Mouse (Mus musculus): ENCODE measurements at regions not wholly inside any gene's neighbourhood (a gene's known extent, or its start where the extent isn't known, plus 50 kb on each side); places are given as distances from the start of the nearest gene placed in this dataset.

GRCm38 (mm10) chr3:147153998-147154397 lies 301.8 kb downstream of the Ttll7 start:
- Histone ChIP-seq H3K27ac (no peak overlapping the region), H3K9ac (no peak overlapping the region), H3K9me3 (ENCODE audit: control insufficient read depth, low read length) (no peaks in the 10 kb centered on the region), H3K4me3 (replicated peaks; ENCODE audit: low read length) (no peak overlapping the region), H3K36me3 (replicated peaks; ENCODE audit: control insufficient read depth, insufficient read depth) (no peaks in the 10 kb centered on the region), H3K4me2 (replicated peaks) (no peak overlapping the region), H3K27me3 (ENCODE audit: control insufficient read depth, insufficient read depth, low read length) (no peaks in the 10 kb centered on the region), H3K4me1 (replicated peaks; ENCODE audit: control insufficient read depth, insufficient read depth, low read length) (no peaks in the 10 kb centered on the region)
- ATAC-seq (ENCODE audit: low FRiP score) (no peak), DNase-seq (ENCODE audit: low spot score) (no peak)
- 64% methylated on average over 2 of the region's 2 CpGs for WGBS

GRCm38 (mm10) chr3:147163126-147163525 lies 311.0 kb downstream of the Ttll7 start:
- Histone ChIP-seq H3K4me2 (replicated peaks) (no peak overlapping the region), H3K9me3 (ENCODE audit: control insufficient read depth, low read length) (no peaks in the 10 kb centered on the region), H3K27me3 (ENCODE audit: control insufficient read depth, insufficient read depth, low read length) (no peaks in the 10 kb centered on the region), H3K9ac (no peak overlapping the region), H3K36me3 (replicated peaks; ENCODE audit: control insufficient read depth, insufficient read depth) (no peaks in the 10 kb centered on the region), H3K27ac (peak overlapping the region; percentile 64), H3K4me3 (replicated peaks; ENCODE audit: low read length) (no peak overlapping the region), H3K4me1 (replicated peaks; ENCODE audit: control insufficient read depth, insufficient read depth, low read length) (peaks cover 5% of the 10 kb centered on the region; the same call in 1 of the 2 replicates)
- ATAC-seq (ENCODE audit: low FRiP score) = no peak
- DNase-seq (ENCODE audit: low spot score) = no peak
- 89% methylated on average over 10 of the region's 10 CpGs for WGBS

DNA sequence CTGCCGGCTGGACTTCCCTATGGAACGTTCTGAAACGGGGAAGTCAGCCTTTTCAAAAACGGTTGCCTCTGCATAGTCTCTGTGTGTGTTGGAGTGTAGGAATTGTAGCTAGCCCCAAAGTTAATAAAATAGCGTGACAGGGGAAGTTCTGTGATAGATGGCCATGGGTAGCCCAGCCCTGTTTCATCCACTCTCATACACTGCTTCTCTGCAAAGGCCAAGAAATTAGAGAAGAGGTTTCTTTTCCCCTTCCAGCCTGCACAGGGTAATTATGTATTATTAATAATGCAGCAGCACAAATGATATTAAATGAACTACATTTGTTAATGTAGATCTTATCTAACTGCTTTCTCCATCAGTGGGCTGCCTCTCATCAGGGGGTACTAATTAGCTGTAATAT lies 311.4 kb downstream of the Ttll7 start:
- Histone ChIP-seq H3K9me3 (ENCODE audit: control insufficient read depth, low read length) (no peaks in the 10 kb centered on the region), H3K36me3 (replicated peaks; ENCODE audit: control insufficient read depth, insufficient read depth) (no peaks in the 10 kb centered on the region), H3K9ac (no peak overlapping the region), H3K27me3 (ENCODE audit: control insufficient read depth, insufficient read depth, low read length) (no peaks in the 10 kb centered on the region), H3K4me2 (replicated peaks) (no peak overlapping the region), H3K4me1 (replicated peaks; ENCODE audit: control insufficient read depth, insufficient read depth, low read length) (peaks cover 5% of the 10 kb centered on the region; the same call in 1 of the 2 replicates), H3K27ac (0 out of 2 replicates have a peak overlapping the region, but pooled peaks have one; percentile 64), H3K4me3 (replicated peaks; ENCODE audit: low read length) (no peak overlapping the region)
- ATAC-seq (ENCODE audit: low FRiP score) (peak; percentile 65; the same call in 1 of the 2 replicates), DNase-seq (ENCODE audit: low spot score) (no peak)
- 77% methylated on average over 5 of the region's 5 CpGs for WGBS

GRCm38 (mm10) chr3:147164931-147165330 lies 312.8 kb downstream of the Ttll7 start:
- H3K9me3 ChIP-seq (ENCODE audit: control insufficient read depth, low read length) = no peaks in the 10 kb centered on the region
- H3K27me3 ChIP-seq (ENCODE audit: control insufficient read depth, insufficient read depth, low read length) = no peaks in the 10 kb centered on the region
- no peak overlapping the region for H3K4me3 ChIP-seq (replicated peaks; ENCODE audit: low read length)
- 89% methylated on average over 6 of the region's 6 CpGs for WGBS
- no peak for DNase-seq (ENCODE audit: low spot score)
- H3K27ac ChIP-seq = no peak overlapping the region
- peaks cover 5% of the 10 kb centered on the region; the same call in 1 of the 2 replicates for H3K4me1 ChIP-seq (replicated peaks; ENCODE audit: control insufficient read depth, insufficient read depth, low read length)
- no peak for ATAC-seq (ENCODE audit: low FRiP score)
- H3K36me3 ChIP-seq (replicated peaks; ENCODE audit: control insufficient read depth, insufficient read depth) = no peaks in the 10 kb centered on the region
- H3K4me2 ChIP-seq (replicated peaks) = no peak overlapping the region
- no peak overlapping the region for H3K9ac ChIP-seq

GRCm38 (mm10) chr3:147166555-147166954 lies 314.4 kb downstream of the Ttll7 start:
- DNase-seq (ENCODE audit: low spot score) (no peak), ATAC-seq (ENCODE audit: low FRiP score) (no peak)
- H3K4me1 ChIP-seq (replicated peaks; ENCODE audit: control insufficient read depth, insufficient read depth, low read length) = peaks cover 5% of the 10 kb centered on the region; the same call in 1 of the 2 replicates
- H3K4me3 ChIP-seq (replicated peaks; ENCODE audit: low read length) = no peak overlapping the region
- H3K9ac ChIP-seq = no peak overlapping the region
- 61% methylated on average over 5 of the region's 5 CpGs for WGBS
- H3K27me3 ChIP-seq (ENCODE audit: control insufficient read depth, insufficient read depth, low read length) = no peaks in the 10 kb centered on the region
- H3K9me3 ChIP-seq (ENCODE audit: control insufficient read depth, low read length) = no peaks in the 10 kb centered on the region
- H3K27ac ChIP-seq = no peak overlapping the region
- no peak overlapping the region for H3K4me2 ChIP-seq (replicated peaks)
- H3K36me3 ChIP-seq (replicated peaks; ENCODE audit: control insufficient read depth, insufficient read depth) = no peaks in the 10 kb centered on the region

- Histone ChIP-seq H3K36me3 (replicated peaks; ENCODE audit: control insufficient read depth, insufficient read depth) (no peaks in the 10 kb centered on the region), H3K4me3 (replicated peaks; ENCODE audit: low read length) (no peak overlapping the region), H3K9me3 (ENCODE audit: control insufficient read depth, low read length) (no peaks in the 10 kb centered on the region), H3K27ac (no peak overlapping the region), H3K4me2 (replicated peaks) (no peak overlapping the region), H3K27me3 (ENCODE audit: control insufficient read depth, insufficient read depth, low read length) (no peaks in the 10 kb centered on the region), H3K9ac (no peak overlapping the region), H3K4me1 (replicated peaks; ENCODE audit: control insufficient read depth, insufficient read depth, low read length) (peaks cover 5% of the 10 kb centered on the region; the same call in 1 of the 2 replicates)
- no peak for DNase-seq (ENCODE audit: low spot score)
- no peak for ATAC-seq (ENCODE audit: low FRiP score)
- WGBS = 89% methylated on average over 2 of the region's 2 CpGs
These were observed 317.0 kb downstream of the Ttll7 start for GRCm38 (mm10) chr3:147169215-147169614.

GRCm38 (mm10) chr3:147170106-147170505 lies 317.9 kb downstream of the Ttll7 start:
- H3K4me1 ChIP-seq (replicated peaks; ENCODE audit: control insufficient read depth, insufficient read depth, low read length) = peaks cover 5% of the 10 kb centered on the region; the same call in 1 of the 2 replicates
- no peaks in the 10 kb centered on the region for H3K36me3 ChIP-seq (replicated peaks; ENCODE audit: control insufficient read depth, insufficient read depth)
- H3K4me3 ChIP-seq (replicated peaks; ENCODE audit: low read length) = no peak overlapping the region
- no peak overlapping the region for H3K27ac ChIP-seq
- DNase-seq (ENCODE audit: low spot score) = no peak
- no peak for ATAC-seq (ENCODE audit: low FRiP score)
- H3K9me3 ChIP-seq (ENCODE audit: control insufficient read depth, low read length) = no peaks in the 10 kb centered on the region
- no peak overlapping the region for H3K4me2 ChIP-seq (replicated peaks)
- H3K9ac ChIP-seq = no peak overlapping the region
- WGBS = 76% methylated on average over 2 of the region's 2 CpGs
- H3K27me3 ChIP-seq (ENCODE audit: control insufficient read depth, insufficient read depth, low read length) = no peaks in the 10 kb centered on the region

DNA sequence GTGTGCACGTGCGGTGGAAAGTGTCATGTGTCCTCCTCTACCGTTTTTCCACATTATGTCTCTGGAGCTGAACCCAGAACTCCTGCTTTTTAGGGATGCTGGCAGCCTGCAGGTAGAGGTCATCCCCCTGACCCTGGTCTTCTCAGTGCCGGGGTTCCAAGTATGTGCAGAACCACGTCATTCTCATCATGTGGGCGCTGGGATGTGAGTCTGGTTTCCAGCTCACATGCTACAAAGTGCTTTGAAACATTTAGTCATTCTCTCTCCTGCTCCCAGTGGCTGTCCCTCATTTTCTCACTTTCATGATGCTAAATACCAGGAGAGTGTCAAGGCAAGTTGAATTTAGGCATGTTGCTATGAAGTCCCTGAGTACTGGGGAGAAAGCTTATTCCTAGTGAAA lies 326.6 kb downstream of the Ttll7 start:
- H3K9ac ChIP-seq = no peak overlapping the region
- no peaks in the 10 kb centered on the region for H3K27me3 ChIP-seq (ENCODE audit: control insufficient read depth, insufficient read depth, low read length)
- peaks cover 25% of the 10 kb centered on the region for H3K4me1 ChIP-seq (replicated peaks; ENCODE audit: control insufficient read depth, insufficient read depth, low read length)
- WGBS = 82% methylated on average over 6 of the region's 6 CpGs
- H3K4me3 ChIP-seq (replicated peaks; ENCODE audit: low read length) = no peak overlapping the region
- no peaks in the 10 kb centered on the region for H3K9me3 ChIP-seq (ENCODE audit: control insufficient read depth, low read length)
- DNase-seq (ENCODE audit: low spot score) (no peak), ATAC-seq (ENCODE audit: low FRiP score) (no peak)
- H3K36me3 ChIP-seq (replicated peaks; ENCODE audit: control insufficient read depth, insufficient read depth) = no peaks in the 10 kb centered on the region
- H3K4me2 ChIP-seq (replicated peaks) = no peak overlapping the region
- H3K27ac ChIP-seq = no peak overlapping the region

- Histone ChIP-seq H3K27me3 (ENCODE audit: control insufficient read depth, insufficient read depth, low read length) (no peaks in the 10 kb centered on the region), H3K4me3 (replicated peaks; ENCODE audit: low read length) (no peak overlapping the region), H3K27ac (peak overlapping the region; percentile 75), H3K9ac (no peak overlapping the region), H3K4me2 (replicated peaks) (no peak overlapping the region), H3K4me1 (replicated peaks; ENCODE audit: control insufficient read depth, insufficient read depth, low read length) (peaks cover 25% of the 10 kb centered on the region), H3K9me3 (ENCODE audit: control insufficient read depth, low read length) (no peaks in the 10 kb centered on the region), H3K36me3 (replicated peaks; ENCODE audit: control insufficient read depth, insufficient read depth) (no peaks in the 10 kb centered on the region)
- ATAC-seq (ENCODE audit: low FRiP score) (no peak), DNase-seq (ENCODE audit: low spot score) (no peak)
- WGBS = 40% methylated on average over 4 of the region's 4 CpGs
These were observed 328.5 kb downstream of the Ttll7 start for GRCm38 (mm10) chr3:147180711-147181110.
